Mouse (Mus musculus) bone marrow, adult 2 months (tissue): Measurements from ENCODE around the gene Prkd1.

ENCODE experiments used
- CTCF ChIP-seq: fragments of 200-500 bp; IDR thresholded peaks from 2 replicates; pipeline ENCODE4 v1.5.1; 2011; ENCODE audit warnings: low read length, control low read depth; ENCODE audit not compliant: control insufficient read depth, insufficient read depth
- POLR2A ChIP-seq: fragments of 200-500 bp; IDR thresholded peaks from 2 replicates; pipeline ENCODE4 v1.6.1; 2011; ENCODE audit warnings: low read depth, mild to moderate bottlenecking, control low read depth, low read length, borderline replicate concordance; ENCODE audit not compliant: control insufficient read depth

DNA sequence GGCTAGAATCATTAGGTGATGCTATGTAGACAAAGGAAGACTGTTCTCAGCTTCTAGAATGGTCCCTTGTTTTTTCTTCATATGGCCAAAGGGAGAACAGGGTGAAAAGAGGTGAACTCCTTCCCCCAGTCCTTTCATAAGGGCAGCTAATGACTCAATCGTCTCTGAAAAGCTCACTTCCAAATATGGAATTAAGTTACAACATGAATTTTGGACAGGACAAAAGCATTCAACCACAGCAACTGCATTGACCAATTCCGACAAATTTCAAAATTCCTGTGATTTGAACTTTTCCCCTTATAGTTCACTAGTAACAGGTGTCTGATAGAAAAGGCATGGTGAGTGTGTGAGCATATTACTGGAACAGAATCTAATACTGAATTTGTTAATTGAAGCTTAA is 124.8 kb downstream of the Prkd1 start:
- TF ChIP-seq CTCF (no peak), POLR2A (no peak)
